Mouse (Mus musculus) liver, embryonic 15.5 days (tissue): Measurements from ENCODE around the gene Bpifa1. TPM values are rescaled to one million over a fixed set of nuclear protein-coding genes. Genes with fewer than 3 reads are reported as not detected.

Experiments used
- polyA plus RNA-seq: library from polyadenylated mRNA; unstranded; fragments of >200 nt; fragmentation: Nextera tagmentation; extraction: Ambion mirVana; gene quantifications from 2 replicates; pipeline ENCODE4 v1.2.1, GENCODE M21; 2015

Gene Bpifa1
- polyA plus RNA-seq, 1 experiment from 2014 or later = not detected

Other genes with a start within 250 kb of the Bpifa1 start
- not detected in 2 replicates for gene Bpifb6, start 242.5 kb upstream of the Bpifa1 start, polyA plus RNA-seq
- not detected in 2 replicates for gene Bpifb3, start 224.7 kb upstream of the Bpifa1 start, polyA plus RNA-seq
- gene Bpifb4, start 204.7 kb upstream of the Bpifa1 start, polyA plus RNA-seq = 0.06 and 0.13 TPM in 2 replicates
- gene Bpifa6, start 167.9 kb upstream of the Bpifa1 start, polyA plus RNA-seq = not detected in 2 replicates
- gene Bpifa2, start 134.6 kb upstream of the Bpifa1 start, polyA plus RNA-seq = not detected in 2 replicates
- not detected in 2 replicates for gene Bpifa3, start 12.5 kb upstream of the Bpifa1 start, polyA plus RNA-seq
- not detected in 2 replicates for gene Bpifa5, start 19.7 kb downstream of the Bpifa1 start, polyA plus RNA-seq
- 0.21 and 0.36 TPM in 2 replicates for gene Bpifb1, start 47.9 kb downstream of the Bpifa1 start, polyA plus RNA-seq
- gene Bpifb5, start 80.9 kb downstream of the Bpifa1 start, polyA plus RNA-seq = not detected in 2 replicates
- gene Bpifb9a, start 115.0 kb downstream of the Bpifa1 start, polyA plus RNA-seq = not detected in 2 replicates
- gene Bpifb9b, start 164.3 kb downstream of the Bpifa1 start, polyA plus RNA-seq = not detected in 2 replicates
- 12.6 and 12.8 TPM in 2 replicates for gene Cdk5rap1, start 230.1 kb downstream of the Bpifa1 start, polyA plus RNA-seq